9 mouse cellular contexts compared by ENCODE assay signal in the genomic region with DNA sequence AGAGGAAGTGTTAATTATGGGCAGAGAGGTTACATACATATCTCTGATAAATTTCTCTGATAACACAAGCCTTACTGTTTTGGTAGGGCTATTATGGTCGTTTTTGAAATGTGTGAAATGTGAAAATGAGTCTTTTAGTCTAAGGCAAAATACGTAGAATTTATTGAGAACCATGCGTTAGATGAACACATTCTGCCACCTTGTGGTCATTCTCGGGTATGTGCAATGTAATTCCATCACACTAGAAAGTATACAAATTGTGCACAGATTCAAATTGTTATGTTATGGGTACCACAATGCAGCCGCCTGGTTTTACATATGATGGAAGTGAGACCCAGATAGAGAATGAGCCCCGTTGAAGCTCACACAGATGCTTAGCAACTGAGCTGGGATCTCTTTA.
DNase-seq lines count a peak whose midpoint lies in the region; ATAC-seq and TF ChIP-seq lines count a peak whose summit lies in the region.
"Had no signal": no experiment of that assay in that cellular context is flagged by ENCODE, and none has a peak within 500 bp of the region (broad histone marks: within the 10 kb centered on the region; RNA-seq: fewer than 3 reads in every experiment).

No protein-coding gene starts in this region.

- DNase-seq in frontal cortex, adult 2 months (ENCODE audit: extremely low spot score in 1 of 2, low spot score in 1 of 2), result peak; percentile 1 to 64
- no peak for DNase-seq in frontal cortex, postnatal 25 days (ENCODE audit: low spot score in 2 of 2)
- peak; percentile 0 for DNase-seq in lung, postnatal 14 days
- DNase-seq in lung, adult 2 months, result no peak
- peak; percentile 61 for DNase-seq in embryo, embryonic 10.5 days (ENCODE audit: low spot score)
- peak; percentile 62 for DNase-seq in midbrain, postnatal 0 days (ENCODE audit: low spot score)
- DNase-seq in urinary bladder, adult 2 months (ENCODE audit: low spot score), result no peak
- no peak for DNase-seq in thymus, postnatal 36 days

- 18% methylated on average over 6 of the region's 6 CpGs for WGBS in lung, adult 2 months
- WGBS in midbrain, postnatal 0 days, result 14% methylated on average over 6 of the region's 6 CpGs

- ATAC-seq in midbrain, postnatal 0 days (ENCODE audit: low FRiP score), result no peak

- TF ChIP-seq POLR2A in lung, adult 2 months (IDR thresholded peaks at IDR 0.05; ENCODE audit: borderline replicate concordance, extremely low read depth, low read depth, low read length), result no peak

- no peaks in the 10 kb centered on the region for H3K36me3 ChIP-seq in midbrain, postnatal 0 days (ENCODE audit: insufficient read depth, low read length)
- H3K36me3 ChIP-seq: liver, embryonic 15.5 days had no signal

- H3K9ac ChIP-seq in midbrain, postnatal 0 days (replicated peaks; ENCODE audit: low read length, poor library complexity, severe bottlenecking), result no peak overlapping the region
- H3K9ac ChIP-seq: liver, embryonic 15.5 days had no signal

- H3K27ac ChIP-seq in midbrain, postnatal 0 days (ENCODE audit: low read depth, low read length), result no peak overlapping the region
- H3K27ac ChIP-seq: liver, embryonic 15.5 days had no signal

- H3K4me1 ChIP-seq in lung, adult 2 months (ENCODE audit: control insufficient read depth, insufficient read depth, low read length), result no peaks in the 10 kb centered on the region
- H3K4me1 ChIP-seq in midbrain, postnatal 0 days (ENCODE audit: insufficient read depth, low read length), result no peaks in the 10 kb centered on the region
- H3K4me1 ChIP-seq: liver, embryonic 15.5 days had no signal

- no peak overlapping the region for H3K4me2 ChIP-seq in midbrain, postnatal 0 days (ENCODE audit: low read depth, low read length, poor library complexity, severe bottlenecking)
- H3K4me2 ChIP-seq: liver, embryonic 15.5 days had no signal

- no peaks in the 10 kb centered on the region for H3K9me3 ChIP-seq in midbrain, postnatal 0 days (ENCODE audit: low read length)
- H3K9me3 ChIP-seq: liver, embryonic 15.5 days had no signal

- TF ChIP-seq CTCF in lung, adult 2 months (IDR thresholded peaks at IDR 0.05; ENCODE audit: insufficient read depth, low read length), result no peak
- TF ChIP-seq CTCF in midbrain, postnatal 0 days (IDR thresholded peaks at IDR 0.05), result peak; percentile 80

- H3K4me3 ChIP-seq in lung, adult 2 months (replicated peaks; ENCODE audit: extremely low read depth, low read depth, low read length), result no peak overlapping the region
- H3K4me3 ChIP-seq in midbrain, postnatal 0 days (ENCODE audit: low read depth, low read length), result no peak overlapping the region
- H3K4me3 ChIP-seq: liver, embryonic 15.5 days had no signal

- H3K27me3 ChIP-seq in midbrain, postnatal 0 days (ENCODE audit: insufficient read depth, low read length), result no peaks in the 10 kb centered on the region
- H3K27me3 ChIP-seq: liver, embryonic 15.5 days had no signal

Comparison
In these comparisons a context has a peak if more than half of its experiments do, and no peak if none do; other contexts are left out.
1. DNase-seq: peak in frontal cortex, adult 2 months (2 of 2), lung, postnatal 14 days (single experiment), embryo, embryonic 10.5 days (single experiment) and midbrain, postnatal 0 days (single experiment); none in frontal cortex, postnatal 25 days (0 of 2), lung, adult 2 months (single experiment), urinary bladder, adult 2 months (single experiment) and thymus, postnatal 36 days (0 of 2).